Mouse (Mus musculus): ENCODE data around the gene Rnf38. TPM values are rescaled to one million over a fixed set of nuclear protein-coding genes. Genes with fewer than 3 reads are reported as not detected.

Gene Rnf38
- polyA plus RNA-seq, 1 experiment from 2014 or later, result 15.3 TPM

GRCm38 (mm10) chr4:44164621-44165020, 69.0 kb downstream of the Rnf38 start:
- H3K36me3 ChIP-seq, result no peaks in the 10 kb centered on the region
- no peak overlapping the region for H3K4me3 ChIP-seq
- no peak overlapping the region for H3K9ac ChIP-seq
- WGBS (ENCODE audit: insufficient replicate concordance), result 84% methylated on average over 5 of the region's 5 CpGs
- no peaks in the 10 kb centered on the region for H3K27me3 ChIP-seq (replicated peaks)
- H3K4me2 ChIP-seq, result no peak overlapping the region
- no peak overlapping the region for H3K27ac ChIP-seq
- no peaks in the 10 kb centered on the region for H3K9me3 ChIP-seq (replicated peaks)
- ATAC-seq, result no peak
- peaks cover 69% of the 10 kb centered on the region for H3K4me1 ChIP-seq

- Histone ChIP-seq H3K36me3 (peaks cover 7% of the 10 kb centered on the region), H3K27ac (no peak overlapping the region), H3K9ac (no peak overlapping the region), H3K27me3 (replicated peaks) (no peaks in the 10 kb centered on the region), H3K4me3 (no peak overlapping the region), H3K9me3 (replicated peaks) (no peaks in the 10 kb centered on the region), H3K4me2 (no peak overlapping the region), H3K4me1 (peaks cover 57% of the 10 kb centered on the region)
- ATAC-seq, result no peak
- WGBS (ENCODE audit: insufficient replicate concordance), result 56% methylated on average over 2 of the region's 2 CpGs
These were observed 70.6 kb downstream of the Rnf38 start for GRCm38 (mm10) chr4:44163034-44163433.

GRCm38 (mm10) chr4:44160990-44161689, 72.4 kb downstream of the Rnf38 start:
- 50% methylated on average over 13 of the region's 13 CpGs for WGBS (ENCODE audit: insufficient replicate concordance)
- Histone ChIP-seq H3K27me3 (replicated peaks) (no peaks in the 10 kb centered on the region), H3K4me2 (peak overlapping the region; percentile 14), H3K4me1 (peaks cover 60% of the 10 kb centered on the region), H3K9me3 (replicated peaks) (no peaks in the 10 kb centered on the region), H3K4me3 (no peak overlapping the region), H3K27ac (no peak overlapping the region), H3K9ac (no peak overlapping the region), H3K36me3 (peaks cover 13% of the 10 kb centered on the region)
- ATAC-seq, result peak; percentile 71; the same call in 1 of the 2 replicates

- Histone ChIP-seq H3K4me1 (peaks cover 60% of the 10 kb centered on the region), H3K27me3 (replicated peaks) (no peaks in the 10 kb centered on the region), H3K4me3 (no peak overlapping the region), H3K9me3 (replicated peaks) (no peaks in the 10 kb centered on the region), H3K9ac (no peak overlapping the region), H3K27ac (no peak overlapping the region), H3K36me3 (peaks cover 13% of the 10 kb centered on the region), H3K4me2 (no peak overlapping the region)
- no peak for ATAC-seq
- WGBS (ENCODE audit: insufficient replicate concordance), result 69% methylated on average over 8 of the region's 8 CpGs
These were observed 73.8 kb downstream of the Rnf38 start for GRCm38 (mm10) chr4:44159839-44160238.

- no peaks in the 10 kb centered on the region for H3K9me3 ChIP-seq (replicated peaks)
- no peak overlapping the region for H3K9ac ChIP-seq
- peaks cover 23% of the 10 kb centered on the region for H3K36me3 ChIP-seq
- H3K4me2 ChIP-seq, result no peak overlapping the region
- no peak overlapping the region for H3K27ac ChIP-seq
- H3K4me1 ChIP-seq, result peaks cover 39% of the 10 kb centered on the region
- no peak for ATAC-seq
- no peak overlapping the region for H3K4me3 ChIP-seq
- WGBS (ENCODE audit: insufficient replicate concordance), result 52% methylated on average over 6 of the region's 6 CpGs
- no peaks in the 10 kb centered on the region for H3K27me3 ChIP-seq (replicated peaks)
These were observed 77.1 kb downstream of the Rnf38 start for GRCm38 (mm10) chr4:44156481-44156880.

GRCm38 (mm10) chr4:44154884-44155283, 78.7 kb downstream of the Rnf38 start:
- H3K27me3 ChIP-seq (replicated peaks), result no peaks in the 10 kb centered on the region
- WGBS (ENCODE audit: insufficient replicate concordance), result 24% methylated on average over 4 of the region's 4 CpGs
- peak overlapping the region; percentile 41 for H3K4me2 ChIP-seq
- no peak overlapping the region for H3K9ac ChIP-seq
- ATAC-seq, result peak; percentile 77
- H3K4me3 ChIP-seq, result no peak overlapping the region
- peak overlapping the region; percentile 67 for H3K27ac ChIP-seq
- peaks cover 38% of the 10 kb centered on the region for H3K36me3 ChIP-seq
- peaks cover 28% of the 10 kb centered on the region for H3K4me1 ChIP-seq
- H3K9me3 ChIP-seq (replicated peaks), result no peaks in the 10 kb centered on the region

- ATAC-seq, result no peak
- Histone ChIP-seq H3K4me1 (peaks cover 27% of the 10 kb centered on the region), H3K9ac (no peak overlapping the region), H3K27me3 (replicated peaks) (no peaks in the 10 kb centered on the region), H3K4me2 (no peak overlapping the region), H3K9me3 (replicated peaks) (no peaks in the 10 kb centered on the region), H3K36me3 (peaks cover 46% of the 10 kb centered on the region), H3K27ac (no peak overlapping the region), H3K4me3 (no peak overlapping the region)
- 83% methylated on average over 4 of the region's 4 CpGs for WGBS (ENCODE audit: insufficient replicate concordance)
These were observed 80.7 kb downstream of the Rnf38 start for GRCm38 (mm10) chr4:44152904-44153303.

GRCm38 (mm10) chr4:44126805-44127204, 106.8 kb downstream of the Rnf38 start:
- Histone ChIP-seq H3K27ac (no peak overlapping the region), H3K36me3 (peaks cover 69% of the 10 kb centered on the region), H3K4me1 (no peaks in the 10 kb centered on the region), H3K9me3 (replicated peaks) (no peaks in the 10 kb centered on the region), H3K4me3 (no peak overlapping the region), H3K27me3 (replicated peaks) (no peaks in the 10 kb centered on the region), H3K4me2 (no peak overlapping the region), H3K9ac (no peak overlapping the region)
- 80% methylated on average over 12 of the region's 12 CpGs for WGBS (ENCODE audit: insufficient replicate concordance)
- no peak for ATAC-seq

- H3K9me3 ChIP-seq (replicated peaks), result no peaks in the 10 kb centered on the region
- no peak overlapping the region for H3K4me3 ChIP-seq
- WGBS (ENCODE audit: insufficient replicate concordance), result 35% methylated on average over 9 of the region's 9 CpGs
- no peaks in the 10 kb centered on the region for H3K4me1 ChIP-seq
- H3K27ac ChIP-seq, result no peak overlapping the region
- no peak for ATAC-seq
- H3K27me3 ChIP-seq (replicated peaks), result no peaks in the 10 kb centered on the region; the same call in 1 of the 2 replicates
- no peak overlapping the region for H3K4me2 ChIP-seq
- peaks cover 1% of the 10 kb centered on the region; the same call in 1 of the 2 replicates for H3K36me3 ChIP-seq
- H3K9ac ChIP-seq, result no peak overlapping the region
These were observed 114.0 kb downstream of the Rnf38 start for GRCm38 (mm10) chr4:44119410-44120201.

GRCm38 (mm10) chr4:44115046-44115445, 118.5 kb downstream of the Rnf38 start:
- no peak for ATAC-seq
- H3K4me1 ChIP-seq, result no peaks in the 10 kb centered on the region

GRCm38 (mm10) chr4:44113393-44114138, 120.0 kb downstream of the Rnf38 start:
- Histone ChIP-seq H3K4me3 (no peak overlapping the region), H3K9me3 (replicated peaks) (no peaks in the 10 kb centered on the region), H3K4me2 (no peak overlapping the region), H3K9ac (no peak overlapping the region), H3K36me3 (no peaks in the 10 kb centered on the region), H3K4me1 (no peaks in the 10 kb centered on the region), H3K27me3 (replicated peaks) (no peaks in the 10 kb centered on the region; the same call in 1 of the 2 replicates), H3K27ac (no peak overlapping the region)
- WGBS (ENCODE audit: insufficient replicate concordance), result 45% methylated on average over 16 of the region's 16 CpGs
- no peak for ATAC-seq

More at GRCm38 (mm10) chr4:44115046-44115445, 118.5 kb downstream of the Rnf38 start:
- 77% methylated on average over 13 of the region's 13 CpGs for WGBS (ENCODE audit: insufficient replicate concordance)
- H3K27ac ChIP-seq, result no peak overlapping the region
- no peak overlapping the region for H3K9ac ChIP-seq
- H3K27me3 ChIP-seq (replicated peaks), result no peaks in the 10 kb centered on the region; the same call in 1 of the 2 replicates
- no peak overlapping the region for H3K4me2 ChIP-seq
- no peaks in the 10 kb centered on the region for H3K9me3 ChIP-seq (replicated peaks)
- H3K4me3 ChIP-seq, result no peak overlapping the region
- no peaks in the 10 kb centered on the region for H3K36me3 ChIP-seq

- Histone ChIP-seq H3K27me3 (replicated peaks) (no peaks in the 10 kb centered on the region; the same call in 1 of the 2 replicates), H3K9ac (no peak overlapping the region), H3K4me2 (no peak overlapping the region), H3K27ac (no peak overlapping the region), H3K4me1 (no peaks in the 10 kb centered on the region), H3K9me3 (replicated peaks) (no peaks in the 10 kb centered on the region), H3K4me3 (no peak overlapping the region), H3K36me3 (no peaks in the 10 kb centered on the region)
- no peak for ATAC-seq
- WGBS (ENCODE audit: insufficient replicate concordance), result 42% methylated on average over 4 of the region's 4 CpGs
These were observed 120.8 kb downstream of the Rnf38 start for GRCm38 (mm10) chr4:44112741-44113140.

Measured in liver, embryonic 12.5 days (tissue).